Mouse (Mus musculus) CH12.LX (cell line): ENCODE results near the gene Jpt2. TPM values are rescaled to one million over a fixed set of nuclear protein-coding genes. Genes with fewer than 3 reads are reported as not detected.

Source experiments
- DNase-seq: peaks from one replicate; pipeline ENCODE4 v3.0.0-alpha.2; 2013; ENCODE audit errors: extremely low read depth
- H3K27ac ChIP-seq: 2 replicates; pipeline ENCODE4 v1.5.1; 2012; ENCODE audit warnings: low read depth, mild to moderate bottlenecking, control low read depth, moderate library complexity; ENCODE audit not compliant: insufficient read depth
- H3K27me3 ChIP-seq: replicated peaks from 2 replicates; pipeline ENCODE3; 2012; ENCODE audit warnings: inconsistent platforms
- H3K36me3 ChIP-seq, 2 experiments: replicated peaks in 1 of 2; 2 replicates each; pipeline versions ENCODE3 to v1.6.1; 2012; ENCODE audit warnings: inconsistent platforms in 1 of 2, low read length in 1 of 2, mild to moderate bottlenecking in 1 of 2, mixed read lengths in 1 of 2, moderate library complexity in 1 of 2; ENCODE audit not compliant: control insufficient read depth in 1 of 2, insufficient read depth in 1 of 2
- H3K4me1 ChIP-seq, 2 experiments: 2 replicates each; pipeline ENCODE4 v1.6.1; 2012; ENCODE audit warnings: inconsistent platforms in 1 of 2, moderate library complexity in 1 of 2; ENCODE audit not compliant: insufficient read depth in 2 of 2, control insufficient read depth in 1 of 2
- H3K4me2 ChIP-seq: 2 replicates; pipeline ENCODE4 v1.6.1; 2012; ENCODE audit warnings: low read depth, mild to moderate bottlenecking, control low read depth; ENCODE audit not compliant: poor library complexity, insufficient read depth, severe bottlenecking
- H3K4me3 ChIP-seq, 3 experiments: fragments of 150-350 bp in 1 of 3; sonication (generic) in 1 of 3; replicated peaks in 1 of 3; 2 replicates each; pipeline versions ENCODE3 to v1.5.1; 2011 to 2012; ENCODE audit warnings: low read depth in 2 of 3, low read length in 2 of 3, mild to moderate bottlenecking in 2 of 3, moderate library complexity in 2 of 3, control low read depth in 1 of 3, improper control_type of control experiment in 1 of 3, inconsistent platforms in 1 of 3, mixed read lengths in 1 of 3; ENCODE audit not compliant: poor library complexity in 1 of 3
- H3K79me2 ChIP-seq: replicated peaks from 2 replicates; pipeline ENCODE4 v1.6.1; 2012; ENCODE audit warnings: mild to moderate bottlenecking, moderate library complexity; ENCODE audit not compliant: control insufficient read depth, poor library complexity, insufficient read depth, severe bottlenecking; ENCODE audit errors: extremely low read depth
- H3K9ac ChIP-seq: 2 replicates; pipeline ENCODE4 v1.6.1; 2012; ENCODE audit warnings: low read depth, mild to moderate bottlenecking, control low read depth, moderate library complexity; ENCODE audit not compliant: insufficient read depth
- H3K9me3 ChIP-seq: replicated peaks from 2 replicates; pipeline ENCODE3; 2012; ENCODE audit warnings: low read length, inconsistent platforms, mixed read lengths
- BHLHE40 ChIP-seq: IDR thresholded peaks from 2 replicates; pipeline ENCODE4 v1.6.1; 2011; ENCODE audit warnings: mild to moderate bottlenecking, low read depth, low read length, improper control_type of control experiment
- CTCF ChIP-seq, 2 experiments: IDR thresholded peaks in 1 of 2; conservative IDR thresholded peaks in 1 of 2; 2 replicates each; pipeline ENCODE4 v1.5.1; 2011 to 2012; ENCODE audit warnings: low read depth in 2 of 2, low read length in 2 of 2, improper control_type of control experiment in 1 of 2, inconsistent platforms in 1 of 2, mild to moderate bottlenecking in 1 of 2, moderate library complexity in 1 of 2
- ELF1 ChIP-seq: IDR thresholded peaks from 2 replicates; pipeline ENCODE4 v1.6.1; 2014; ENCODE audit warnings: low read depth, mild to moderate bottlenecking, inconsistent platforms, low read length, improper control_type of control experiment
- IRF4 ChIP-seq: IDR thresholded peaks from 2 replicates; pipeline ENCODE4 v1.6.1; 2014; ENCODE audit warnings: low read depth, mild to moderate bottlenecking, inconsistent platforms, low read length, improper control_type of control experiment
- JUN ChIP-seq: IDR thresholded peaks from 2 replicates; pipeline ENCODE4 v1.6.1; 2011; ENCODE audit warnings: low read depth, mild to moderate bottlenecking, low read length, improper control_type of control experiment, moderate library complexity; ENCODE audit not compliant: insufficient read depth
- JUND ChIP-seq: conservative IDR thresholded peaks from 2 replicates; pipeline ENCODE4 v1.6.1; 2011; ENCODE audit warnings: low read depth, low read length, improper control_type of control experiment
- KAT2A ChIP-seq: IDR thresholded peaks from 2 replicates; pipeline ENCODE4 v1.6.1; 2012; ENCODE audit warnings: low read length, improper control_type of control experiment, inconsistent platforms; ENCODE audit not compliant: insufficient replicate concordance
- MAFK ChIP-seq: IDR thresholded peaks from 2 replicates; pipeline ENCODE4 v1.6.1; 2011; ENCODE audit warnings: low read length, improper control_type of control experiment; ENCODE audit not compliant: insufficient replicate concordance
- MAX ChIP-seq: IDR thresholded peaks from 2 replicates; pipeline ENCODE4 v1.6.1; 2011; ENCODE audit warnings: low read length, improper control_type of control experiment
- MEF2A ChIP-seq: IDR thresholded peaks from 2 replicates; pipeline ENCODE4 v1.6.1; 2014; ENCODE audit warnings: low read depth, mild to moderate bottlenecking, inconsistent platforms, low read length, improper control_type of control experiment, borderline replicate concordance
- MXI1 ChIP-seq: IDR thresholded peaks from 2 replicates; pipeline ENCODE4 v1.6.1; 2011; ENCODE audit warnings: mild to moderate bottlenecking, low read depth, low read length, improper control_type of control experiment
- MYC ChIP-seq: IDR thresholded peaks from 2 replicates; pipeline ENCODE4 v1.6.1; 2011; ENCODE audit warnings: low read depth, mild to moderate bottlenecking, improper control_type of control experiment, low read length
- NELFE ChIP-seq: IDR thresholded peaks from 2 replicates; pipeline ENCODE4 v1.6.1; 2011; ENCODE audit warnings: low read depth, low read length, improper control_type of control experiment
- NRF1 ChIP-seq: IDR thresholded peaks from 2 replicates; pipeline ENCODE4 v1.6.1; 2014; ENCODE audit warnings: low read depth, mild to moderate bottlenecking, inconsistent platforms, low read length, improper control_type of control experiment, moderate library complexity
- PAX5 ChIP-seq: IDR thresholded peaks from 2 replicates; pipeline ENCODE4 v1.6.1; 2012; ENCODE audit warnings: low read length, inconsistent platforms, mixed read lengths
- POLR2AphosphoS2 ChIP-seq: IDR thresholded peaks from 2 replicates; pipeline ENCODE4 v1.6.1; 2011; ENCODE audit warnings: low read depth, low read length, improper control_type of control experiment
- RAD21 ChIP-seq: IDR thresholded peaks from 2 replicates; pipeline ENCODE4 v1.6.1; 2011; ENCODE audit warnings: low read depth, mild to moderate bottlenecking, low read length, improper control_type of control experiment, moderate library complexity
- RCOR1 ChIP-seq: conservative IDR thresholded peaks from 2 replicates; pipeline ENCODE4 v1.6.1; 2012; ENCODE audit warnings: low read depth, mild to moderate bottlenecking, inconsistent platforms, low read length, improper control_type of control experiment
- SIN3A ChIP-seq: IDR thresholded peaks from 2 replicates; pipeline ENCODE4 v1.6.1; 2012; ENCODE audit warnings: low read length, improper control_type of control experiment, inconsistent platforms
- SMC3 ChIP-seq: IDR thresholded peaks from 2 replicates; pipeline ENCODE4 v1.6.1; 2011; ENCODE audit warnings: low read depth, low read length, improper control_type of control experiment
- TBP ChIP-seq: conservative IDR thresholded peaks from 2 replicates; pipeline ENCODE4 v1.6.1; 2011; ENCODE audit warnings: low read depth, low read length, improper control_type of control experiment
- TCF12 ChIP-seq: IDR thresholded peaks from 2 replicates; pipeline ENCODE4 v1.6.1; 2014; ENCODE audit warnings: low read depth, mild to moderate bottlenecking, inconsistent platforms, low read length, improper control_type of control experiment
- UBTF ChIP-seq: IDR thresholded peaks from 2 replicates; pipeline ENCODE4 v1.6.1; 2012; ENCODE audit warnings: low read depth, mild to moderate bottlenecking, inconsistent platforms, low read length, improper control_type of control experiment, moderate library complexity
- USF1 ChIP-seq: IDR thresholded peaks from 2 replicates; pipeline ENCODE4 v1.6.1; 2014; ENCODE audit warnings: low read depth, mild to moderate bottlenecking, inconsistent platforms, low read length, improper control_type of control experiment
- dilution Hi-C: fragments of 300-500 bp; cut with MboI; formaldehyde crosslinking; loops from 2 replicates; pipeline ENCODE4 v1.14.3; 2020; ENCODE audit warnings: low sequenced_read_pairs; ENCODE audit not compliant: extremely low pct_unique_long_range_greater_than_20kb, extremely low pct_ligation_motif_present
- in situ Hi-C: fragments of 300-500 bp; cut with MboI; formaldehyde crosslinking; loops from 3 replicates; pipeline ENCODE4 v1.14.3; 2019; ENCODE audit warnings: low sequenced_read_pairs, low pct_ligation_motif_present, low pct_unique_long_range_greater_than_20kb, mixed read lengths
- polyA plus RNA-seq: library from polyadenylated mRNA; unstranded; fragments of >175 nt; gene quantifications from 2 replicates; pipeline ENCODE4 v1.2.1, GENCODE M21; 2012; ENCODE audit warnings: low read depth; ENCODE audit not compliant: insufficient read length
- total RNA-seq, 2 experiments: library from RNA; depleted of rRNA; stranded (reverse); fragments of 300-350 nt in 1 of 2; fragments of >200 nt in 1 of 2; gene quantifications; 2 replicates each; pipeline ENCODE4 v1.2.3; 2012 to 2014

The Jpt2 gene
- total and polyA plus RNA-seq, 3 experiments: 33.5 to 70.9 (median 62.9) TPM

- H3K27ac ChIP-seq: no peak overlapping the region
- dilution Hi-C loops (no loop called here), in situ Hi-C loops (no loop called here)
- no peak overlapping the region for H3K4me2 ChIP-seq
- H3K79me2 ChIP-seq: peaks cover 15% of the 10 kb centered on the region
- no peak overlapping the region for H3K4me3 ChIP-seq
- H3K9ac ChIP-seq: no peak overlapping the region
- H3K9me3 ChIP-seq: no peaks in the 10 kb centered on the region
- H3K4me1 ChIP-seq: peaks cover 14 to 79% of the 10 kb centered on the region in 2 experiments
- no peak for TF ChIP-seq UBTF
- TF ChIP-seq MXI1: no peak
- no peak for TF ChIP-seq USF1
- no peak for TF ChIP-seq JUN
- no peak for TF ChIP-seq SMC3
- TF ChIP-seq PAX5: no peak
- no peak for TF ChIP-seq POLR2AphosphoS2
- TF ChIP-seq MAX: no peak
- no peak for TF ChIP-seq MAFK
- no peak for TF ChIP-seq NELFE
- TF ChIP-seq RCOR1: no peak
- TF ChIP-seq JUND: no peak
- TF ChIP-seq KAT2A: no peak
- no peak for TF ChIP-seq ELF1
- no peak for TF ChIP-seq TCF12
- TF ChIP-seq MYC: no peak
- no peak for TF ChIP-seq BHLHE40
- no peak for DNase-seq
- peaks cover 51 to 71% of the 10 kb centered on the region in 2 experiments for H3K36me3 ChIP-seq
- no peaks in the 10 kb centered on the region for H3K27me3 ChIP-seq
These were observed 67.7 kb downstream of the Jpt2 start for GRCm38 (mm10) chr17:24892785-24893184.

- Histone ChIP-seq H3K27ac (no peak overlapping the region), H3K79me2 (peaks cover 20% of the 10 kb centered on the region), H3K4me3 (no peak overlapping the region), H3K9me3 (no peaks in the 10 kb centered on the region), H3K27me3 (no peaks in the 10 kb centered on the region), H3K4me2 (no peak overlapping the region), H3K4me1 (peaks cover 9 to 74% of the 10 kb centered on the region in 2 experiments), H3K36me3 (peaks cover 41 to 59% of the 10 kb centered on the region in 2 experiments), H3K9ac (no peak overlapping the region)
- dilution Hi-C loops: no loop called here
- DNase-seq: peak; percentile 46
- in situ Hi-C loops: no loop called here
- TF ChIP-seq MAFK (no peak), IRF4 (no peak), NRF1 (no peak), SIN3A (no peak), RAD21 (no peak), TBP (no peak), CTCF (conservative IDR thresholded peaks at IDR 0.05 in 1 of 2, IDR thresholded peaks at IDR 0.05 in 1 of 2; ENCODE audit: low read depth in 2 of 2, low read length in 2 of 2) (no peak), JUN (no peak), USF1 (no peak), MEF2A (no peak)
These were observed 69.2 kb downstream of the Jpt2 start for GRCm38 (mm10) chr17:24891321-24891720.
